Mouse (Mus musculus) heart, embryonic 14.5 days (tissue): Measurements from ENCODE around the gene Foxl2. TPM values are rescaled to one million over a fixed set of nuclear protein-coding genes. Genes with fewer than 3 reads are reported as not detected.

ENCODE experiments used
- ATAC-seq: fragments of 200-750 bp; cut with Nextera tagmentation; 2 replicates; pipeline ENCODE4 v1.8.0; 2017; ENCODE audit warnings: low read depth, moderate TSS enrichment; ENCODE audit not compliant: insufficient number of reproducible peaks, insufficient read depth, low FRiP score
- H3K27ac ChIP-seq, 2 experiments: fragments of 200-500 bp in 1 of 2; fragments of 300-500 bp in 1 of 2; sonication (generic) in 1 of 2; replicated peaks in 1 of 2; 2 replicates each; pipeline ENCODE4 v1.5.1; 2012 to 2014; ENCODE audit warnings: low read depth in 2 of 2, low read length in 2 of 2, control low read depth in 1 of 2, mild to moderate bottlenecking in 1 of 2, mixed read lengths in 1 of 2; ENCODE audit not compliant: control insufficient read depth in 1 of 2, insufficient read depth in 1 of 2
- H3K27me3 ChIP-seq: fragments of 300-500 bp; sonication (generic); 2 replicates; pipeline ENCODE4 v1.6.1; 2014; ENCODE audit warnings: mild to moderate bottlenecking, low read length, control low read depth; ENCODE audit not compliant: control insufficient read depth, insufficient read depth
- H3K36me3 ChIP-seq: fragments of 300-500 bp; sonication (generic); 2 replicates; pipeline ENCODE4 v1.6.1; 2014; ENCODE audit warnings: mild to moderate bottlenecking, control low read depth, low read length, mixed read lengths; ENCODE audit not compliant: control insufficient read depth, insufficient read depth
- H3K4me1 ChIP-seq, 2 experiments: fragments of 200-500 bp in 1 of 2; fragments of 300-500 bp in 1 of 2; sonication (generic) in 1 of 2; 2 replicates each; pipeline ENCODE4 v1.6.1; 2012 to 2014; ENCODE audit warnings: low read length in 2 of 2, control low read depth in 1 of 2, mixed read lengths in 1 of 2; ENCODE audit not compliant: control insufficient read depth in 2 of 2, insufficient read depth in 2 of 2
- H3K4me2 ChIP-seq: fragments of 300-500 bp; sonication (generic); 2 replicates; pipeline ENCODE4 v1.6.1; 2014; ENCODE audit warnings: mild to moderate bottlenecking, low read length
- H3K4me3 ChIP-seq, 2 experiments: fragments of 200-500 bp in 1 of 2; fragments of 300-500 bp in 1 of 2; sonication (generic) in 1 of 2; 2 replicates each; pipeline ENCODE4 v1.5.1; 2012 to 2014; ENCODE audit warnings: low read length in 2 of 2, mild to moderate bottlenecking in 2 of 2, control low read depth in 1 of 2, low read depth in 1 of 2, moderate library complexity in 1 of 2; ENCODE audit not compliant: control insufficient read depth in 1 of 2, insufficient read depth in 1 of 2
- H3K9ac ChIP-seq: fragments of 300-500 bp; sonication (generic); 2 replicates; pipeline ENCODE4 v1.6.1; 2014; ENCODE audit warnings: mild to moderate bottlenecking, low read length
- H3K9me3 ChIP-seq: fragments of 300-500 bp; sonication (generic); 2 replicates; pipeline ENCODE4 v1.6.1; 2016; ENCODE audit warnings: low read length, control low read depth; ENCODE audit not compliant: control insufficient read depth
- WGBS: fragments of 180-500 bp; shearing (Covaris S2); extraction: QIAGEN DNeasy Blood & Tissue Kit; methylation state at CpG from one replicate; pipeline ENCODE4 v1.1.7; 2014; 5-methylcytosine and 5-hydroxymethylcytosine counted together
- polyA plus RNA-seq: library from polyadenylated mRNA; unstranded; fragments of >200 nt; fragmentation: Nextera tagmentation; extraction: Ambion mirVana; gene quantifications from 2 replicates; pipeline ENCODE4 v1.2.1, GENCODE M21; 2014

Foxl2 gene
- polyA plus RNA-seq, 1 experiment from 2014 or later, result not detected

- 8% methylated on average over 18 of the region's 18 CpGs for WGBS
- H3K4me3 ChIP-seq, result no peak overlapping the region
Measured at GRCm38 (mm10) chr9:98963661-98964060, 8.6 kb downstream of the Foxl2 start.

GRCm38 (mm10) chr9:98965084-98965483 is 10.0 kb downstream of the Foxl2 start:
- Histone ChIP-seq H3K27ac (no peak overlapping the region), H3K27me3 (peaks cover 85% of the 10 kb centered on the region), H3K9me3 (no peaks in the 10 kb centered on the region), H3K4me3 (peak overlapping the region in 1 of 2 experiments; percentile 14; a peak in 1 of 4 replicates), H3K4me2 (no peak overlapping the region), H3K36me3 (no peaks in the 10 kb centered on the region), H3K4me1 (peaks cover 0 to 2% of the 10 kb centered on the region in 2 experiments; a peak in 1 of 4 replicates), H3K9ac (no peak overlapping the region)
- no peak for ATAC-seq
- WGBS, result under 1% methylated on average over 18 of the region's 18 CpGs

More at GRCm38 (mm10) chr9:98963661-98964060, 8.6 kb downstream of the Foxl2 start:
- Histone ChIP-seq H3K27me3 (peaks cover 88% of the 10 kb centered on the region), H3K36me3 (no peaks in the 10 kb centered on the region), H3K9me3 (no peaks in the 10 kb centered on the region), H3K27ac (no peak overlapping the region), H3K4me2 (no peak overlapping the region), H3K4me1 (peaks cover 0 to 2% of the 10 kb centered on the region in 2 experiments; a peak in 1 of 4 replicates), H3K9ac (no peak overlapping the region)
- no peak for ATAC-seq

- H3K27me3 ChIP-seq, result peaks cover 85% of the 10 kb centered on the region
- H3K36me3 ChIP-seq, result no peaks in the 10 kb centered on the region
- no peak for ATAC-seq
- no peak overlapping the region for H3K27ac ChIP-seq
- peak overlapping the region; percentile 51 for H3K9ac ChIP-seq
- peak overlapping the region; percentile 43 to 44 for H3K4me3 ChIP-seq
- WGBS, result under 1% methylated on average over 40 of the region's 40 CpGs
- peaks cover 4% of the 10 kb centered on the region; the same call in 1 of the 2 replicates for H3K9me3 ChIP-seq
- H3K4me1 ChIP-seq, result peaks cover 4 to 8% of the 10 kb centered on the region in 2 experiments; a peak in 2 of 4 replicates
- peak overlapping the region; percentile 82 for H3K4me2 ChIP-seq
Measured at GRCm38 (mm10) chr9:98973101-98973521, 18.0 kb downstream of the Foxl2 start.

- Histone ChIP-seq H3K9ac (peak overlapping the region; percentile 51; the same call in 1 of the 2 replicates), H3K4me2 (peak overlapping the region; percentile 82), H3K27me3 (peaks cover 84% of the 10 kb centered on the region), H3K27ac (no peak overlapping the region), H3K4me1 (peaks cover 4 to 8% of the 10 kb centered on the region in 2 experiments; a peak in 2 of 4 replicates), H3K9me3 (peaks cover 4% of the 10 kb centered on the region; the same call in 1 of the 2 replicates), H3K4me3 (peak overlapping the region; percentile 43 to 44; a peak in 3 of 4 replicates), H3K36me3 (no peaks in the 10 kb centered on the region)
- 8% methylated on average over 7 of the region's 7 CpGs for WGBS
- ATAC-seq, result no peak
Measured at GRCm38 (mm10) chr9:98973561-98973960, 18.5 kb downstream of the Foxl2 start.

- H3K9ac ChIP-seq, result no peak overlapping the region
- peaks cover 78% of the 10 kb centered on the region for H3K27me3 ChIP-seq
- no peak for ATAC-seq
- WGBS, result 38% methylated on average over 2 of the region's 2 CpGs
- H3K4me1 ChIP-seq, result peaks cover 7 to 8% of the 10 kb centered on the region in 2 experiments; a peak in 3 of 4 replicates
- peaks cover 4% of the 10 kb centered on the region; the same call in 1 of the 2 replicates for H3K9me3 ChIP-seq
- H3K4me3 ChIP-seq, result no peak overlapping the region
- no peak overlapping the region for H3K4me2 ChIP-seq
- H3K36me3 ChIP-seq, result no peaks in the 10 kb centered on the region
- no peak overlapping the region for H3K27ac ChIP-seq
Measured at GRCm38 (mm10) chr9:98974898-98975297, 19.8 kb downstream of the Foxl2 start.

GRCm38 (mm10) chr9:98976081-98976480 is 21.0 kb downstream of the Foxl2 start:
- Histone ChIP-seq H3K27ac (no peak overlapping the region), H3K9ac (no peak overlapping the region), H3K4me2 (no peak overlapping the region), H3K4me3 (no peak overlapping the region), H3K4me1 (peaks cover 7 to 8% of the 10 kb centered on the region in 2 experiments; a peak in 3 of 4 replicates), H3K9me3 (no peaks in the 10 kb centered on the region), H3K36me3 (no peaks in the 10 kb centered on the region), H3K27me3 (peaks cover 67% of the 10 kb centered on the region)
- ATAC-seq, result no peak
- 85% methylated on average over 1 of the region's 1 CpGs for WGBS

GRCm38 (mm10) chr9:98976520-98976919 is 21.4 kb downstream of the Foxl2 start:
- H3K27me3 ChIP-seq, result peaks cover 62% of the 10 kb centered on the region
- no peaks in the 10 kb centered on the region for H3K36me3 ChIP-seq
- H3K4me3 ChIP-seq, result no peak overlapping the region
- WGBS, result 41% methylated on average over 5 of the region's 5 CpGs
- H3K27ac ChIP-seq, result no peak overlapping the region
- H3K9me3 ChIP-seq, result no peaks in the 10 kb centered on the region
- no peak overlapping the region for H3K9ac ChIP-seq
- ATAC-seq, result no peak
- H3K4me2 ChIP-seq, result no peak overlapping the region
- H3K4me1 ChIP-seq, result peaks cover 7 to 8% of the 10 kb centered on the region in 2 experiments; a peak in 3 of 4 replicates
